Mouse (Mus musculus): ENCODE measurements at regions not wholly inside any gene's neighbourhood (a gene's known extent, or its start where the extent isn't known, plus 50 kb on each side); places are given as distances from the start of the nearest gene placed in this dataset.

DNA sequence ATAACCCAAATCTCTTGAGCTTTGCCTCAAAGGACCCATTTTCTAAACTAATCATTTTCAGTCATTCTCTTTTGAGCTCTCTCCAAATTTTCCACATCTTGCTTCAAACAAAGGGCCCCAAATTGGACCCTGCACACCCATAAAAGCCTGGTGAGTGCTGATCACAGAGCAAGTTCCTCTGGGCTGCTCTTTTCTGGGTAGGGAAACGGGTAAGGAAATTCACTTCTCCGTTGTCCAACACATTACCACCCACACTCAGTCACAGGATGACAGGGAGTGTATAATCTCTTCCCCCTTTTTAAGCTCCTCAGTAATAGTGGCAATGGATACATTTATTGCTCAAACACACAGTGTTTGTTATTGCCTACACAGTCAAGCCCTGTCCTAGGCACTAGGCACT lies 580.3 kb downstream of the Rwdd3 start:
- ATAC-seq = no peak
- Histone ChIP-seq H3K4me1 (no peaks in the 10 kb centered on the region), H3K4me2 (no peak overlapping the region), H3K27ac (no peak overlapping the region), H3K9me3 (replicated peaks) (no peaks in the 10 kb centered on the region), H3K36me3 (no peaks in the 10 kb centered on the region), H3K27me3 (replicated peaks) (no peaks in the 10 kb centered on the region), H3K9ac (no peak overlapping the region), H3K4me3 (no peak overlapping the region)
- WGBS (ENCODE audit: insufficient replicate concordance) = 48% methylated on average over 2 of the region's 2 CpGs

DNA sequence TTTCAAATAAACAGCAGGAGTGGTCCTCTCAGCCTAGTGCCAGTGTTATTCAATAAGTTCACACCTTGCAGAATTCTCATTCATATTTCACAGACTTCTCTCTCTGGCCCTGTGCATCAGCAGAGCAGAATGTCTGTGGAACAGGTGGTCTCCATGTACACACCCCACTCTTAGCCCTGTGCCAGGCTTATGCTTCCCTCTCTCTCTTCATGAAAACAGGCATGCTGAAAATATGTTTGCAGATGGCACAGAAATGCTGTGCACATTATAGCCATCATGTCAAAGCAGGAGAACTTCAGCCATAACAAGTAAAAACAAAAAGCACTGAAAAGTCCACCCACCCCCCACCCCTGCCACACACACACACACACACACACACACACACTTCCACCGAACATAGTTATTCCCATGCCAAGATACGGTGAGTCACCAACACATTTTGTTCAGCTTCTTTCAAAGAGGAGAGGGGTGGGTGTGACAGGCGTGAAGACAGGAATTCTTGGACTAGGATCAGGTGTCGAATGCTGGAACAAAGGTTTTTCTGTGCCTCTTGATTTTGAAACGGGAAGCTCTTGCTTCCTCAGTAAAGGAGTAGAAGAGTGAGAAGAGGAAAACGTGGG lies 600.6 kb downstream of the Rwdd3 start:
- H3K4me3 ChIP-seq = no peak overlapping the region
- 66% methylated on average over 6 of the region's 6 CpGs for WGBS (ENCODE audit: insufficient replicate concordance)
- no peaks in the 10 kb centered on the region for H3K27me3 ChIP-seq (replicated peaks)
- H3K4me1 ChIP-seq = no peaks in the 10 kb centered on the region
- no peak for ATAC-seq
- no peaks in the 10 kb centered on the region for H3K36me3 ChIP-seq
- no peaks in the 10 kb centered on the region for H3K9me3 ChIP-seq (replicated peaks)
- no peak overlapping the region for H3K4me2 ChIP-seq
- H3K27ac ChIP-seq = no peak overlapping the region
- no peak overlapping the region for H3K9ac ChIP-seq

DNA sequence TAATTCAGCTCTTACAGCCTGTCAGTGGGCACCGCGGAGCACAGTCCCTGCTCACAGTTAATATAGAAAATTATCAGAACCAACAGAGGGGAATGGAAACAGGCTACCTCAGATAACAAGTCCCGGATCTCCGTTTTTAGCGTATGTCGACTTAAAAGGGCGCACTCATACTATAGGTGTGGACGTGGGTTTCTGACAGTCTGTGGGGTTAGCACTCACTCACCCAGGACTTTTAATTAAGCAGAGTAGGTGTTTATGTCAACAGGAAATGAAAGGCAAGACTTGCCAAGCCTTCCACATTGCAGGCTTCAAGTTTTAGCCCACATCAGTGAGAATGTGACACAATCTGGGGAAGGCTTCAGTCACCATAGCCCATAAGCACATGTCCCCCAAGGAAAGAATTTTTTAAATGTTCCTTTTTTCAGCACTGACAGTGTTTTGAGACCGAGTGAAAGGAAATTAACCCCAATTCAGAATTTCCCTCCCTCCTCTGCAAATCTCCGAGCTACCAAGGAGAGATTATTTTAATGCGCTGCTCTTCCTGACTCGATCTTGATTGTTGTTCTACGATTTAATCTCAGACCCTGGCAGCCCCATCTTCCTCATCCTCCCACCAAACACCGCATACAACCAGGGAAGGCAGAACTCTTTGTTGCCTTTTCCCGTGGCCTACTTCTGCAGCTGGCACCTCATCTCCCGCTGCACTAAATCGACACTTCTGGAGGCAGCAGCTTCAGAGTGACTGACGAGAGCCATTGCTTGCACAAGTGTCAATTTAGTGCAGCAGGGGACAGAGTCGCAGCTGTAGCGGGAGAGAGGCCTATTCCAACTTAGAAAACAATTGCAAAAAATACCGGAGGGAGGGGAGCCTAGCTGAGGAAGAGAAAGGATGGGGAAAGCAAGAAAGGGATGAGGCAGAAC lies 629.7 kb downstream of the Rwdd3 start:
- 53% methylated on average over 21 of the region's 21 CpGs for WGBS (ENCODE audit: insufficient replicate concordance)

GRCm38 (mm10) chr3:120533901-120534300 lies 637.6 kb downstream of the Rwdd3 start:
- Histone ChIP-seq H3K27me3 (replicated peaks) (no peaks in the 10 kb centered on the region), H3K4me1 (no peaks in the 10 kb centered on the region), H3K9me3 (replicated peaks) (no peaks in the 10 kb centered on the region), H3K4me2 (no peak overlapping the region), H3K4me3 (no peak overlapping the region), H3K9ac (no peak overlapping the region), H3K36me3 (no peaks in the 10 kb centered on the region), H3K27ac (no peak overlapping the region)
- WGBS (ENCODE audit: insufficient replicate concordance) = 78% methylated on average over 3 of the region's 3 CpGs
- no peak for ATAC-seq

More for the DNA sequence above, 629.7 kb downstream of the Rwdd3 start:
- Histone ChIP-seq H3K9me3 (replicated peaks) (no peaks in the 10 kb centered on the region), H3K27me3 (replicated peaks) (no peaks in the 10 kb centered on the region), H3K9ac (no peak overlapping the region), H3K4me1 (no peaks in the 10 kb centered on the region), H3K4me2 (no peak overlapping the region), H3K27ac (no peak overlapping the region), H3K36me3 (no peaks in the 10 kb centered on the region), H3K4me3 (no peak overlapping the region)
- no peak for ATAC-seq

- 62% methylated on average over 9 of the region's 9 CpGs for WGBS (ENCODE audit: insufficient replicate concordance)
- no peak overlapping the region for H3K4me2 ChIP-seq
Measured at GRCm38 (mm10) chr3:120531880-120532580, 639.5 kb downstream of the Rwdd3 start.

DNA sequence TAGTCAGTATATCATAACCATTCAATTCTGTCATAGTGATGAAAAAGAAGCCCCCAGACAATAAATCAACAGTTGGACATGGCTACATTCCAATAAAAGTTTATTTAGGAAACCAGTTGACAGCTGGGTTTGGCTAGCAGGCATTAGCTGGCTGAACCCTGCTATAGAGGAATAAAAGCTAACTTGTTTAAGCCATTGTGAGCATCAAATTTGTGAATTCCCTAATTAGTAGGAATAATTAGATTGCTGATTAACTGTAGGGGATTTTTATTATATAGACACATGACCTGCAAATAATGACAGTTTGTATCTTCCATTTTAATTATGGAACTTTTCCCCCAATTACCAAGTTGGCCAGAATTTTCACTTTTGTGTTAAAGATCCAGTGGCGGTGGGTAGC lies 659.8 kb downstream of the Rwdd3 start:
- Histone ChIP-seq H3K27ac (no peak overlapping the region), H3K9me3 (replicated peaks) (no peaks in the 10 kb centered on the region), H3K4me1 (no peaks in the 10 kb centered on the region), H3K4me2 (no peak overlapping the region), H3K36me3 (no peaks in the 10 kb centered on the region), H3K4me3 (no peak overlapping the region), H3K27me3 (replicated peaks) (no peaks in the 10 kb centered on the region), H3K9ac (no peak overlapping the region)
- ATAC-seq = no peak
- 77% methylated on average over 1 of the region's 1 CpGs for WGBS (ENCODE audit: insufficient replicate concordance)

More at GRCm38 (mm10) chr3:120531880-120532580, 639.5 kb downstream of the Rwdd3 start:
- Histone ChIP-seq H3K27ac (no peak overlapping the region), H3K9me3 (replicated peaks) (no peaks in the 10 kb centered on the region), H3K4me1 (no peaks in the 10 kb centered on the region), H3K36me3 (no peaks in the 10 kb centered on the region), H3K4me3 (no peak overlapping the region), H3K9ac (no peak overlapping the region), H3K27me3 (replicated peaks) (no peaks in the 10 kb centered on the region)
- no peak for ATAC-seq

DNA sequence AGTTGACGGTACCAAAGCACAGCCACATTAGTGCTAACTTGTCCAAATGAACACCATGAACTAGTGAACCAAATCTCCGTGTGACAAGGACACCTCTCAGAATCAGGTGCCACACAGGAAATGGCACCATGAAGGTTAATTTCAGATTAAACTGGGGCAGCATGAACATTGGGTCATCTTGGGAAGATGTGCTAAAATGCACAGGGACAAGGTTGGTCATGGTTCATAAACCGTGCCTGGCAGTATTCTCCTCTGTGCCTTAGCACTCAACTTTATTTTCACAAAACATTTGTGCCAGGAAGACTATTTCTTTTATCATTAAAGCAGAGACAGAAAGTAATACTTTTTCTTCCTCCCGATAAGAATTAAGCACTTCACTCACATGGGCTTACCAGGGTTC lies 672.6 kb downstream of the Rwdd3 start:
- H3K9ac ChIP-seq = no peak overlapping the region

DNA sequence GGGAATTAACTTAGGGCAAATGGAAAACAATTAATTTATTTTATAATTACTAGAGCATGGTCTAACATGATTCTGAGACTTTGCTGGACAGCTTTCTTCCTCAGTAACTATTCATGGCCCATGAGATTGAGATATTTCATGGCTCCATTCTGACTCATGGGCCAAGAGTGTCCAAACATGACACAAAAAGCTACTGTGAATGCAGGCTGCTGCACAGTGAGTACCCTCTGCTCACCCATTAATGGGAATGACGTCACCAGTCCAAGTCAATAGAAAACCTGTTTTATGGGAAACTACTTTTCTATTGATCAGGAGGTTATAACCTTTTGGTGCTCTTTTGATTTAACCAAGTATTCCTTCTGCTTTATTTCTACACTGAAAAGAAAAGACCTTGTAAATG lies 693.6 kb downstream of the Rwdd3 start:
- Histone ChIP-seq H3K4me1 (no peaks in the 10 kb centered on the region), H3K9ac (no peak overlapping the region), H3K4me2 (no peak overlapping the region), H3K4me3 (no peak overlapping the region), H3K27ac (no peak overlapping the region), H3K27me3 (replicated peaks) (no peaks in the 10 kb centered on the region), H3K36me3 (no peaks in the 10 kb centered on the region), H3K9me3 (replicated peaks) (no peaks in the 10 kb centered on the region)
- WGBS (ENCODE audit: insufficient replicate concordance) = 67% methylated on average over 1 of the region's 1 CpGs
- ATAC-seq = no peak

More for the DNA sequence above, 672.6 kb downstream of the Rwdd3 start:
- H3K27ac ChIP-seq = no peak overlapping the region
- H3K9me3 ChIP-seq (replicated peaks) = 0 out of 2 replicates have a peak, but pooled peaks cover 4% of the 10 kb centered on the region
- no peaks in the 10 kb centered on the region for H3K36me3 ChIP-seq
- no peak overlapping the region for H3K4me2 ChIP-seq
- ATAC-seq = no peak
- H3K4me3 ChIP-seq = no peak overlapping the region
- H3K27me3 ChIP-seq (replicated peaks) = no peaks in the 10 kb centered on the region
- WGBS (ENCODE audit: insufficient replicate concordance) = 61% methylated on average over 4 of the region's 4 CpGs
- H3K4me1 ChIP-seq = no peaks in the 10 kb centered on the region

DNA sequence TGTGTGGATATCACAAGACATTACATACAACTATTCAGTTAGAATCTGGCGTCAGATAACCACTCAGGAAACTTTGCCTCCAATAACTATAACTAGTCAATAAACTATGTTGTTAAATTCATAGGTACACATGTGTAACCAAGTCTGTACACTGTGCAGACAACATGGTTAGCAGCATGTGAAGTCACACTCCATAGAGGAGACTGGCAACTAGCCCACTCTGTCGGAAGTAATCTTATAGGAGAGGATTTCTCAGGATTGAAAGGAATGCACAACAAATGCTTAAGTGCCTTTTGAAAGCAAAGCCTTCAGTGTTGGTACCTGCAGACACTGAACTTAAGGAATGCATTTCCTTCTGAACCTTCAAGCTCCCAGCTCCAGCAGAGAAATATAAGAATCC lies 693.0 kb upstream of the Ptbp2 start:
- 65% methylated on average over 2 of the region's 2 CpGs for WGBS (ENCODE audit: insufficient replicate concordance)
- Histone ChIP-seq H3K4me1 (no peaks in the 10 kb centered on the region), H3K27me3 (replicated peaks) (no peaks in the 10 kb centered on the region), H3K4me2 (no peak overlapping the region), H3K36me3 (no peaks in the 10 kb centered on the region), H3K9me3 (replicated peaks) (no peaks in the 10 kb centered on the region), H3K9ac (no peak overlapping the region), H3K4me3 (no peak overlapping the region), H3K27ac (no peak overlapping the region)
- no peak for ATAC-seq

DNA sequence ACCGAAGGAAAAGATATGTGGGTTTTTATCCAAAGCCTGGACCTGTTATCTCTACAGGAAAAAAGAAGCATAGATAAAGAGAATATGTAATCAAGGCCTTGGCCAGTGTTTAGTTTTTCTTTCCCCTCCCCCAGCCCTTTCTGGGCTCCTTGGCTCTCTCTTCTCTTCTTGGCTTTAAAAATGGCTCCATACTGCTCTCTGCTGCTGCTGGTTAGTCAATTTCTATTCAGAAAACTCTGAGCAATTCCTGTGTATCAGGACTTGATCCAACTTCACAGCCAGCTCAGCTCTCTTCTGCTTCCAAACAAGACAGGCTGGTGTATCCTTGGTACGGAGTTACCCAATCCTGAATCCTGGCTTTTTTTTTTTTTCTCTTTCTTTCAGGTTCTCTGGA lies 689.4 kb upstream of the Ptbp2 start:
- 28% methylated on average over 2 of the region's 2 CpGs for WGBS (ENCODE audit: insufficient replicate concordance)
- ATAC-seq = no peak
- no peak overlapping the region for H3K9ac ChIP-seq

DNA sequence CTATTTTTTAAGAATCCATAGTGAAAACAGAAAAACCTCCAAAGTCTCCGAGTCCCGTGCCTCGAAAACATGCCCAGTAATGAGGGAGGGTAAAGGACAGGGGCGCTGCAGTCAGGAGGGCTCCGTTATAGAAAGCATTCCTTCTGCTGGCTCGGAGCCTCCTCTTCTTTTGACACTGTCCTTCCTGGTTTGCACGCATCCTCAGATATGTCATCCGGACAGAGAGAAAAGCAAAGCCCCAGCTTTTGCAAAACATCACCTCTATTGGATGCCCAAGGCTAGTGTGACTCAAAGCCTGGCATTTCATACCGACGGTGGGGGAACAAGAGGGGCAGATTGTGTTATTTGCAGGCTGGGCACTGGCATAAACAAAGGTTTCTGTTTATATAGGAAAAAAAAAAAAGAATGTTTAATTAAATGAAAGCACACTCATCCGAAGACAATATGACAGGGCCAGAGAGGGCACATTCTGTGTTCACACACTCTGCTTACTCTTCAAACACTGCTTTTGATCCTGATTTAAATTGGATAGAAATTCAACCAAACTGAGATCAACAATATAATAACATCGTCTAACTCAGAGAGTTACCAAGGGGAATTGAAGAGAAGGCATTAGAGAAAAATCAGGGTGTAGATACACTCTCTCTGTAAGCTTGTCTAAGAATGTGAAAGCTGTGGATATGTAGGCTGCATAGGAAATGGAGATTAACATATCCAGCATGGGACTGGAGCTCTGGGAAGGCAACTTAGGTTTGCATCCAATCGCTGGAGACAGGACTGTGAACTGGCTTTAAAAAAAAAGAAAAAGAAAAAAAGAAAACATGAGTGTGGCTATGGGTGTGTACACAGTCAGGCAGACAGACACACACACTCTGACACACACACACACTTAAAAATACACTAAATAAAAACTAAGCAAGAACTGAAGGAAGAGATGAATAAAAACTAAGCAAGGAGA lies 688.7 kb upstream of the Ptbp2 start:
- Histone ChIP-seq H3K9me3 (replicated peaks) (no peaks in the 10 kb centered on the region), H3K4me3 (no peak overlapping the region), H3K4me2 (no peak overlapping the region), H3K36me3 (no peaks in the 10 kb centered on the region), H3K4me1 (no peaks in the 10 kb centered on the region), H3K9ac (no peak overlapping the region), H3K27ac (no peak overlapping the region), H3K27me3 (replicated peaks) (no peaks in the 10 kb centered on the region)
- ATAC-seq = no peak
- 54% methylated on average over 13 of the region's 13 CpGs for WGBS (ENCODE audit: insufficient replicate concordance)

More for the DNA sequence above, 689.4 kb upstream of the Ptbp2 start:
- H3K9me3 ChIP-seq (replicated peaks) = no peaks in the 10 kb centered on the region
- no peak overlapping the region for H3K27ac ChIP-seq
- no peaks in the 10 kb centered on the region for H3K4me1 ChIP-seq
- H3K4me3 ChIP-seq = no peak overlapping the region
- H3K36me3 ChIP-seq = no peaks in the 10 kb centered on the region
- H3K4me2 ChIP-seq = no peak overlapping the region
- no peaks in the 10 kb centered on the region for H3K27me3 ChIP-seq (replicated peaks)

All from liver, embryonic 12.5 days (tissue).